Mouse (Mus musculus): ENCODE data around the gene Zbtb8b. TPM values are rescaled to one million over a fixed set of nuclear protein-coding genes. Genes with fewer than 3 reads are reported as not detected.

Gene Zbtb8b
- polyA plus RNA-seq (2014; fragmentation: Nextera tagmentation; extraction: Ambion mirVana): 2.1 and 2.6 TPM in 2 replicates

DNA sequence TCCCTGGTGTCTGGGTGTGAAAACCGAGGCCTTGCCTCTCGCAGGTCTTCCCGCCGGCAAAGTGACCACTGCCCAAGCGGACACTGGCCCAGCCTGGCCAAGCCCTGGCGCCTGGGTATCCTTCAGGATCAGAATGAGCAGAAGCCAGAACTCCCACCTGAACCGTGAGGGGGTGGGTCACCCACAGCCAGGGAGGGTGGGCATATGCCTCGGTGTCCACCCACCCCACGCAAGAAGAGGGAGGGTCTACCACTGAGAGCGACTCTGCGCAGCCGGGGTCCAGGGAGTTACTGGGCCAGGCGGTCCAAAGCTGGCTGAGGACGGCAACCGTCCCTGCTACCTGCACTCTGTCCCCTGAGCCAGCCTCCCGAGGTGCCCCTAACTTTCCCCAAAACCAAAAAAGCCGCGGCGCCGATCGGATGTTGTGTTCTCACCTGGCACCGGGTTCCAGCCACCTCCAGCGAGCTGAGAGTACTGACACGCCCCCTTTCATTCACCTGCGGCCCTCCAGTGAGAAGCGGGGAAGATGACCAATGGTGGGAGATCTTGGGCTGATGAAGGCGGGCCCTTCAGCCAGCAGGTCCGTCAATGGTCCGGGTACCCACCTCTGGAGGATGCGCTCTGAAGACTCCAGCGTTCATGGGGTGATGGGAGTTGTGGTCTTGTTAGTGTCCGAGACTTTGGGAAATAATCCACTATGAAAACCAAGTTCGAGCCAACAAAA, at the start of gene Zbtb8b:
TSS of gene Zbtb8b (minus strand) at position 514 of the 724 bp plus-strand sequence.
- Histone ChIP-seq H3K27ac (ENCODE audit: low read depth, low read length) (no peak within 1 kb of the TSS), H3K4me1 (ENCODE audit: control insufficient read depth, insufficient read depth, low read length) (0 out of 2 replicates have a peak, but pooled peaks cover 2% of the 10 kb centered on the region), H3K27me3 (ENCODE audit: control insufficient read depth, insufficient read depth, low read length) (peaks cover 14% of the 10 kb centered on the region), H3K4me3 (ENCODE audit: low read depth, low read length) (peak within 1 kb of the TSS; percentile 39), H3K4me2 (ENCODE audit: low read depth) (peak within 1 kb of the TSS; percentile 54), H3K9me3 (ENCODE audit: control insufficient read depth, low read length) (no peaks in the 10 kb centered on the region), H3K36me3 (ENCODE audit: control insufficient read depth, insufficient read depth, low read length) (no peaks in the 10 kb centered on the region), H3K9ac (ENCODE audit: low read length) (peak within 1 kb of the TSS; percentile 14; the same call in 1 of the 2 replicates)
- 2% methylated on average over 33 of the region's 33 CpGs for WGBS
- peak; percentile 67 for DNase-seq (ENCODE audit: low spot score)
- ATAC-seq (ENCODE audit: insufficient read depth, low FRiP score, low TSS enrichment): no peak; the same call in none of the 2 replicates

DNA sequence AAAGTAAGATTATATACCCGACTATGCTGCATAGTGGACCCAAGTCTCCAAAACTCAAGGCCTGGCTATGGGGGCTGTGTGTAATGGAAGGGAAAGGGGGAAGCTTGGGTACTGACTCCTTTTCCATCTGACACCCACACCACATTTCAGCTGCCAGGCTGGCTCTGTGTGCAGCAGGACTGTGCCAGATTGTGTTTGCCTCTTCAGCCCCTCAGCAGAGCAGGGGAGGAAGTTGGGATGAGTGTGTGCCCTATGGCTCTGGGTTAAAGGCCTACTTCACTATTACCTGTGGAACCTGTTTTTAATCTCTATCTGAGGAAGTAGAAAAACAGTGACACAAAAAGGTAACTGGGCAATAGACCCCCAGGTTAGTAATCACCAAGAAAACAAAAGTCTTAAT, 40.4 kb upstream of the Zbtb8b start:
- no peak overlapping the region for H3K27ac ChIP-seq (ENCODE audit: low read depth, low read length)
- no peak overlapping the region for H3K9ac ChIP-seq (ENCODE audit: low read length)
- H3K27me3 ChIP-seq (ENCODE audit: control insufficient read depth, insufficient read depth, low read length): no peaks in the 10 kb centered on the region
- WGBS: 100% methylated on average over 1 of the region's 1 CpGs
- no peak for ATAC-seq (ENCODE audit: insufficient read depth, low FRiP score, low TSS enrichment)
- peaks cover 6% of the 10 kb centered on the region for H3K36me3 ChIP-seq (ENCODE audit: control insufficient read depth, insufficient read depth, low read length)
- no peak overlapping the region for H3K4me2 ChIP-seq (ENCODE audit: low read depth)
- H3K9me3 ChIP-seq (ENCODE audit: control insufficient read depth, low read length): no peaks in the 10 kb centered on the region
- no peak overlapping the region for H3K4me3 ChIP-seq (ENCODE audit: low read depth, low read length)
- no peak for DNase-seq (ENCODE audit: low spot score)
- H3K4me1 ChIP-seq (ENCODE audit: control insufficient read depth, insufficient read depth, low read length): no peaks in the 10 kb centered on the region

DNA sequence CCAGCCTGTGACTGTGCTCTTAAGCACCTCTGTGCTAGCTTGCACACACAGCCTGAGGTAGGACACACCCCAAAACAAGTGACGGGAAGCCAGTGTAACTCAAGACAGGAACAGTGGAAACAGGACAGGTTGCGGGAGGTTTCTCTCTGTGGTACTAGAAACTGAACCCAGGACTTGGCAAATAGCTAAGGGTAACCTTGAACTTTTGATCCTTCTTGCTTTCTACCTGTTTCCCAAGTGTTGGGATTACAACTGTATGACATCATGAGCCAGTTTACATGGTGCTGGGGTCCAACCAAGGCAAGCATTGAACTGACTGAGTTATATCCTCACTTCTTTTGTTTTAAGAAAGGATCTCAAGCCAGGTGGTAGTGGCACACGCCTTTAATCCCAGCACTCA, 39.2 kb upstream of the Zbtb8b start:
- no peak overlapping the region for H3K9ac ChIP-seq (ENCODE audit: low read length)
- 90% methylated on average over 3 of the region's 3 CpGs for WGBS
- H3K9me3 ChIP-seq (ENCODE audit: control insufficient read depth, low read length): no peaks in the 10 kb centered on the region
- no peak overlapping the region for H3K27ac ChIP-seq (ENCODE audit: low read depth, low read length)
- H3K4me3 ChIP-seq (ENCODE audit: low read depth, low read length): no peak overlapping the region
- no peak for DNase-seq (ENCODE audit: low spot score)
- ATAC-seq (ENCODE audit: insufficient read depth, low FRiP score, low TSS enrichment): no peak
- H3K4me1 ChIP-seq (ENCODE audit: control insufficient read depth, insufficient read depth, low read length): no peaks in the 10 kb centered on the region
- H3K36me3 ChIP-seq (ENCODE audit: control insufficient read depth, insufficient read depth, low read length): peaks cover 6% of the 10 kb centered on the region; the same call in 1 of the 2 replicates
- H3K27me3 ChIP-seq (ENCODE audit: control insufficient read depth, insufficient read depth, low read length): no peaks in the 10 kb centered on the region
- H3K4me2 ChIP-seq (ENCODE audit: low read depth): no peak overlapping the region

DNA sequence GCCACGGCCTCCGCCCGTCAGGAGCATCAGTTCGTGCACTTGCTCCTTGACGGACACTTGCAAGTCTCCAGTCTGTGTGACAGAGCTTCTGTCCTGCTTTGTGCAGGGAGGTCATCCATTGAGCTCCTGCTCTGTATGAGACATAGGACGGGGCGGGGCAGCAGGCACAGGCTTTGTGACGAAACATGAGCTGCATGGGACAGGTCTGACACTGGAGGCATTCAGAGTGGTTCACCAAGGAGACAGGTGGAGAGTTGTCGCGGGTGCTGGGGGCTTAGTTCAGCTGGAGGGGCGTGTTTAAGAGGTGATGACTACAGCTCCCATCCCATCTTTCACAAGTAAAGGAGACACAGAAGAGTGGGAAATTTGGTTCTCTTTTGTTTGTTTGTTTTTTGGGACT, 35.4 kb upstream of the Zbtb8b start:
- 90% methylated on average over 11 of the region's 11 CpGs for WGBS
- peaks cover 24% of the 10 kb centered on the region for H3K36me3 ChIP-seq (ENCODE audit: control insufficient read depth, insufficient read depth, low read length)
- DNase-seq (ENCODE audit: low spot score): no peak

DNA sequence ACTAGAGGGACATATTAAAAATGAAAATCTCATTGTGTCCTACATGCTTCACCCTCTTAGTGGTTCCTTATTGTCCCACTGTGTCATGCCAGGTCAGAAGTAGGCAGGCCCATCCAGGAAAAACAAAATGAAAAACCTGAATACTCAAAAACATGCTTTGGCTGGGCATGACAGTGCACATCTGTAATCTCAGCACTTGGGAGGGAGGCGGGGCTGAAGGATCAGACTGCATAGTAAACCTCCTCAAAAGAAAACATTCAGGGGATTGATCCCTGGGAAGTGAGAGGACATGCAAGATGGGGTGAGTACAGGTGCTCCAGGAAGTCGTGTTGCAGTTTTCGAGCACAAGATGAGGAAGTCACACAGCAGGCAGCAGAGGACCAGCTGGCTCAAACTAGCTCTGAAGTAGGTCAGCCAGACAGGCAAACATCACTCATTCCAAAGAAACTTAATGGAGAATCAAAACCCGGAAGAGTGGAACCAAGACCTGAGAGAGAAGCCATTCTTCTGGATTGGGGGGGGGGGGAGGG, 23.7 kb upstream of the Zbtb8b start:
- WGBS: 83% methylated on average over 4 of the region's 4 CpGs
- Histone ChIP-seq H3K9me3 (ENCODE audit: control insufficient read depth, low read length) (no peaks in the 10 kb centered on the region), H3K4me2 (ENCODE audit: low read depth) (no peak overlapping the region), H3K9ac (ENCODE audit: low read length) (no peak overlapping the region), H3K27me3 (ENCODE audit: control insufficient read depth, insufficient read depth, low read length) (no peaks in the 10 kb centered on the region), H3K4me1 (ENCODE audit: control insufficient read depth, insufficient read depth, low read length) (peaks cover 6% of the 10 kb centered on the region; the same call in 1 of the 2 replicates), H3K27ac (ENCODE audit: low read depth, low read length) (no peak overlapping the region), H3K4me3 (ENCODE audit: low read depth, low read length) (no peak overlapping the region), H3K36me3 (ENCODE audit: control insufficient read depth, insufficient read depth, low read length) (peaks cover 5% of the 10 kb centered on the region)
- ATAC-seq (ENCODE audit: insufficient read depth, low FRiP score, low TSS enrichment) (no peak), DNase-seq (ENCODE audit: low spot score) (no peak)

More for the DNA sequence above, 35.4 kb upstream of the Zbtb8b start:
- no peak overlapping the region for H3K4me2 ChIP-seq (ENCODE audit: low read depth)
- H3K27me3 ChIP-seq (ENCODE audit: control insufficient read depth, insufficient read depth, low read length): no peaks in the 10 kb centered on the region
- H3K4me3 ChIP-seq (ENCODE audit: low read depth, low read length): no peak overlapping the region
- no peak overlapping the region for H3K27ac ChIP-seq (ENCODE audit: low read depth, low read length)
- H3K9ac ChIP-seq (ENCODE audit: low read length): no peak overlapping the region
- H3K9me3 ChIP-seq (ENCODE audit: control insufficient read depth, low read length): no peaks in the 10 kb centered on the region
- H3K4me1 ChIP-seq (ENCODE audit: control insufficient read depth, insufficient read depth, low read length): no peaks in the 10 kb centered on the region
- no peak for ATAC-seq (ENCODE audit: insufficient read depth, low FRiP score, low TSS enrichment)

DNA sequence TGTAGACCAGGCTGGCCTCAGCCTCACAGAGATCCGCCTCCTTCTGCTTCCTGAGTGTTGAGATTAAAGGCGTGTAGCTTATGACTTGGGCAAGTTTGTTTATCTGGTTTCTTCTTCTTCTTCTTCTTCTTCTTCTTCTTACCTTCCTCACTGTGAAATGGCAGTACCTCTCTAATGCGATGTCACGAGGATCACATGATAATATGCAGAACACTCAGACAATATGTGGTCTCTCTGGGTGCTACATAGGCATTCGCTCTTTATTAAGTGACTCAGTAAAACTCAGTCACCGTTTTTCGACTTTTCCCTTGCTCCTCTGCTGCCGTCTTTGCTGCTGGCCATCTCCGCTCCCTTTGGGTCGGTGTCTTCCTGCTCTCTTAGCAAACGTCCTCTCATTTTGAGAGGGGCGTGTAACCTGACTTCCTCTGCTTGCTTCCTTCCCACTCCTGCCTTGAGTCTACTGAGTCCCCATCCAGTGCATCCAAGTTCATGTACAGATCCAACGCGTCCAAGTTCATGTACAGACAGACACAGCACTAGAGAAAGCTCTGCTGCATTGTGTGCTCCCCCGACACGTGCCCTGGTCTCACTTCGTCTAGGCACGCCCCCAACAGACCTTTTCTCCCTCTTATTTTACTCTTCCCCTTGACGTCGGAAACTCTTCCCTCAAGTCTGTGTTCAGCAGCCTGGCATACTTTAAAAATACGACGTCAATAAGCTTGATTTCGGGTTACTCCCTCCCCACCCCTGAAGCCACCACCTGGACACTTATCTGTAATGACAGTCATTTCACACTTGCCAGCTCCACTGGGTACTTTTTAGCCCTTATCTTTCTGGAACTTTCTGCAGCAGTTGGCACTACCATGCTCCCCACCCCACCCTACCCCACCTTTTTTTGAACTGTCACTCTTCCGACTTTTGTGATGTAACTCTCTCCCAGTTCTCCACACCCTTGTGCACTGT, 22.7 kb upstream of the Zbtb8b start:
- Histone ChIP-seq H3K4me2 (ENCODE audit: low read depth) (no peak overlapping the region), H3K36me3 (ENCODE audit: control insufficient read depth, insufficient read depth, low read length) (peaks cover 5% of the 10 kb centered on the region), H3K4me3 (ENCODE audit: low read depth, low read length) (no peak overlapping the region), H3K9me3 (ENCODE audit: control insufficient read depth, low read length) (no peaks in the 10 kb centered on the region), H3K4me1 (ENCODE audit: control insufficient read depth, insufficient read depth, low read length) (peaks cover 6% of the 10 kb centered on the region; the same call in 1 of the 2 replicates), H3K27me3 (ENCODE audit: control insufficient read depth, insufficient read depth, low read length) (no peaks in the 10 kb centered on the region), H3K27ac (ENCODE audit: low read depth, low read length) (no peak overlapping the region), H3K9ac (ENCODE audit: low read length) (no peak overlapping the region)
- ATAC-seq (ENCODE audit: insufficient read depth, low FRiP score, low TSS enrichment) (no peak), DNase-seq (ENCODE audit: low spot score) (no peak)
- WGBS: 85% methylated on average over 24 of the region's 24 CpGs

DNA sequence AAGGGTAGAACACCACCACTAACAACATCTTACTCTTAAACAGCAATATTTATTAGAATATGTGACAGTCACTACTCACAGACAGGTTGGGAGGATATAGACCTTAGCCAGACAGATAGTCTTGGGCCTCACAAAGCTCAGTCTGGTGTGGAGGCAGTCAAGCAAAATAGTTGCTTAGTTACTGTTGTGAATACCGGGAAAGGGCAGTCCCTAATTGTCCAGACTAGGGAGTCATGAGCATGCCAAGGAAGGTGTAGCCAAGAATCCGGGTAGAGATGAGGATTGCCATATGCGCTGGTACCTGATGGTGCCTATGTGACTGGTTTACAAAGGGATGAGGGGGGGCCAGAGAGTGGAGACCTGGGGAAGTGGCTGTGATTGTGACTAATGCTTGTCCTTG, 21.5 kb upstream of the Zbtb8b start:
- Histone ChIP-seq H3K9me3 (ENCODE audit: control insufficient read depth, low read length) (no peaks in the 10 kb centered on the region), H3K9ac (ENCODE audit: low read length) (peak overlapping the region; percentile 66), H3K4me1 (ENCODE audit: control insufficient read depth, insufficient read depth, low read length) (peaks cover 6% of the 10 kb centered on the region; the same call in 1 of the 2 replicates), H3K27me3 (ENCODE audit: control insufficient read depth, insufficient read depth, low read length) (no peaks in the 10 kb centered on the region), H3K4me3 (ENCODE audit: low read depth, low read length) (peak overlapping the region; percentile 95), H3K27ac (ENCODE audit: low read depth, low read length) (no peak overlapping the region), H3K36me3 (ENCODE audit: control insufficient read depth, insufficient read depth, low read length) (peaks cover 3% of the 10 kb centered on the region), H3K4me2 (ENCODE audit: low read depth) (peak overlapping the region; percentile 69)
- WGBS: 48% methylated on average over 3 of the region's 3 CpGs
- DNase-seq (ENCODE audit: low spot score) (no peak), ATAC-seq (ENCODE audit: insufficient read depth, low FRiP score, low TSS enrichment) (no peak)

DNA sequence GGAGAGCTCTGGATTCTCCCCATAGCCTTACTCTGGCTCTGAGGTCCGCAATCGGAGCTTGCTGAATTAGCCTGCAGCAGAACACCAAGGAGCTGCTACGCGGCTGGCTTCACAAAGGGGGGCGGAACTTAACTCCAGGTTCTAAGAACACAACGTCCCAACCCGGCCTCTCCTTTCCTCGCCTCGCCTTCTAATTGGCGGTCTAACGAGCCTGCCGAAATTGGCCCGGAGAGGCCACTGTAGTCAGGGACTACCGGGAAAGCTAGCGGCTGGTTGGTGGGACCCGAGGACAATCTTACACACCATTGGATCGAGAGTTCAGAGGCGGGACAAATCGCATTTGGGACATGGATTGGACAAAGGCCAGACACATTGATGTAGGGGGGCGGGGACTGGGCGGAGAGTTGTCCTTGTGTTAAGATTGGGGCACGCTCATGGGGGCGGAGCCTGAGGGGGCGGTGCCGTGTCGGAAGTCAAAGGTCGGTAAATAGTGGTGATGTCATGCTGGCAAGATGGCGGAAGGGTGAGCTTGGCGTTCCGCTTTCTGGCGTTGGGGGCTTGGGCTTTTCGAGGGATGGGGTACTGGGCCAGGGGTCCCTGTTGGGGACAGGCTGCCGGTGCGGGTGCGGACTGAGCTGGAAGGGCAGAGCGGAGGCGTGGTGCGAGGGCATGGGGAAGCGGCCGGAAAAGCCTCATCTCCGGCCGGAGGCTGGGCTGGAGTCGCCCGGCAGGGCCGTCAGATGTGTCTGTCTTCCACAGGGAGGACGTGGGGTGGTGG, 20.7 kb upstream of the Zbtb8b start, which contains the start of gene Bsdc1:
TSS of gene Bsdc1 (plus strand) at position 399 of the 778 bp plus-strand sequence.
- peak; percentile 99 for DNase-seq (ENCODE audit: low spot score)
- peak; percentile 97 for ATAC-seq (ENCODE audit: insufficient read depth, low FRiP score, low TSS enrichment)
- Histone ChIP-seq H3K9ac (ENCODE audit: low read length) (peak within 1 kb of the TSS; percentile 66), H3K36me3 (ENCODE audit: control insufficient read depth, insufficient read depth, low read length) (peaks cover 3% of the 10 kb centered on the region), H3K27me3 (ENCODE audit: control insufficient read depth, insufficient read depth, low read length) (no peaks in the 10 kb centered on the region), H3K9me3 (ENCODE audit: control insufficient read depth, low read length) (no peaks in the 10 kb centered on the region), H3K4me1 (ENCODE audit: control insufficient read depth, insufficient read depth, low read length) (peaks cover 6% of the 10 kb centered on the region; the same call in 1 of the 2 replicates), H3K27ac (ENCODE audit: low read depth, low read length) (peak within 1 kb of the TSS; percentile 77), H3K4me2 (ENCODE audit: low read depth) (peak within 1 kb of the TSS; percentile 72), H3K4me3 (ENCODE audit: low read depth, low read length) (peak within 1 kb of the TSS; percentile 95)
- WGBS: under 1% methylated on average over 46 of the region's 46 CpGs
